Mouse (Mus musculus): ENCODE data around the gene Arl6ip4. TPM values are rescaled to one million over a fixed set of nuclear protein-coding genes. Genes with fewer than 3 reads are reported as not detected.

Arl6ip4 gene
- 51.2 TPM for polyA plus RNA-seq (2014; fragmentation: Illumina TruSeq; extraction: RNeasy Lipid Tissue Mini Kit (QIAGEN cat#74804); ENCODE audit: low read depth, low replicate concordance)

GRCm38 (mm10) chr5:124115990-124116845 is at the start of gene Arl6ip4:
Gene Arl6ip4, plus strand, starts transcription at chr5:124116089.

DNA sequence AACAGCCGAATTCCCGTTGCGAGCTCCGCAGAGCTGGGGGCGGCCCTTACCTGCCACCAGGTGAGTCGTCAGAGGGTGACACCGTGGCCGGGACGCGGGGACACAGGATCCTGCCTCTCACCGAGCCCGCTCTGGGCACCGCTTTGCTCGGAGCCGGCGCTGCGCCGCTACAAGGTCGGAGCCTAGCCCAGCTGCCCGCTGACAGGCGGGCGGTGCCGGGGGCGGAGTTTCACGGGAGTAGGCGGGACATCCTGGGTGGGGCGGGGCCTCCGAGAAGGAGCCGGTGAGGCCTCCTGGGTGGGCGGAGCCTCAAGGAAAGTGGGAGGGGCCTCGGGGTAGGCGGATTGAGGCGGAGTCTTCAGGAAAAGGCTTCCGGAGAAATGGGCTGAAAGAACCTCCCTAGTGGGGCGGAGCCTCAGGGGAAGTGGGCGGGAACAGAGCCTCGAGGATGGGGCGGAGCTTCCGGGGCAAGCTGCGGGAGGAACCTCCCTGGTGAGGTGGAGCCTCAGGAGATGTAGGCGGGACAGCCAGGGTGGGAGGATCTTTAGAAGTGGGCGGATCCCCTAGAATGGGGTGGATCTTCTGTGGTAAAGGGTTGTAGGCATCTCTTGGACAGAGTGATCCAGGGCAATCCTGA is 20.2 kb upstream of the Arl6ip4 start, which contains the start of gene Abcb9:
Gene Abcb9 (minus strand): TSS at position 203 of the 637 bp plus-strand sequence.

GRCm38 (mm10) chr5:124111742-124112497 is 4.0 kb upstream of the Arl6ip4 start, which contains the start of gene Ogfod2:
Gene Ogfod2, plus strand, starts transcription at chr5:124112297.

Other genes with a start within 250 kb of the Arl6ip4 start
- gene Hcar1, start 236.1 kb upstream of the Arl6ip4 start, polyA plus RNA-seq (2014; fragmentation: Illumina TruSeq; extraction: RNeasy Lipid Tissue Mini Kit (QIAGEN cat#74804); ENCODE audit: low read depth, low replicate concordance) = 29.5 TPM
- 59.7 TPM for gene Denr, start 208.9 kb upstream of the Arl6ip4 start, polyA plus RNA-seq (2014; fragmentation: Illumina TruSeq; extraction: RNeasy Lipid Tissue Mini Kit (QIAGEN cat#74804); ENCODE audit: low read depth, low replicate concordance)
- gene Gm43518, start 188.7 kb upstream of the Arl6ip4 start, polyA plus RNA-seq (2014; fragmentation: Illumina TruSeq; extraction: RNeasy Lipid Tissue Mini Kit (QIAGEN cat#74804); ENCODE audit: low read depth, low replicate concordance) = 1.4 TPM
- gene Ccdc62, start 185.4 kb upstream of the Arl6ip4 start, polyA plus RNA-seq (2014; fragmentation: Illumina TruSeq; extraction: RNeasy Lipid Tissue Mini Kit (QIAGEN cat#74804); ENCODE audit: low read depth, low replicate concordance) = 16.7 TPM
- 79.1 TPM for gene Hip1r, start 142.5 kb upstream of the Arl6ip4 start, polyA plus RNA-seq (2014; fragmentation: Illumina TruSeq; extraction: RNeasy Lipid Tissue Mini Kit (QIAGEN cat#74804); ENCODE audit: low read depth, low replicate concordance)
- 35.3 TPM for gene Vps37b, start 83.8 kb upstream of the Arl6ip4 start, polyA plus RNA-seq (2014; fragmentation: Illumina TruSeq; extraction: RNeasy Lipid Tissue Mini Kit (QIAGEN cat#74804); ENCODE audit: low read depth, low replicate concordance)
- 27.6 TPM for gene Abcb9, start 20.3 kb upstream of the Arl6ip4 start, polyA plus RNA-seq (2014; fragmentation: Illumina TruSeq; extraction: RNeasy Lipid Tissue Mini Kit (QIAGEN cat#74804); ENCODE audit: low read depth, low replicate concordance)
- gene Ogfod2, start 3.8 kb upstream of the Arl6ip4 start, polyA plus RNA-seq (2014; fragmentation: Illumina TruSeq; extraction: RNeasy Lipid Tissue Mini Kit (QIAGEN cat#74804); ENCODE audit: low read depth, low replicate concordance) = 32.1 TPM
- gene Pitpnm2, start 133.7 kb downstream of the Arl6ip4 start, polyA plus RNA-seq (2014; fragmentation: Illumina TruSeq; extraction: RNeasy Lipid Tissue Mini Kit (QIAGEN cat#74804); ENCODE audit: low read depth, low replicate concordance) = 24.4 TPM
- 4.0 TPM for gene Mphosph9, start 211.9 kb downstream of the Arl6ip4 start, polyA plus RNA-seq (2014; fragmentation: Illumina TruSeq; extraction: RNeasy Lipid Tissue Mini Kit (QIAGEN cat#74804); ENCODE audit: low read depth, low replicate concordance)
- 14.3 TPM for gene 2810006K23Rik, start 212.0 kb downstream of the Arl6ip4 start, polyA plus RNA-seq (2014; fragmentation: Illumina TruSeq; extraction: RNeasy Lipid Tissue Mini Kit (QIAGEN cat#74804); ENCODE audit: low read depth, low replicate concordance)
- gene Cdk2ap1, start 247.0 kb downstream of the Arl6ip4 start, polyA plus RNA-seq (2014; fragmentation: Illumina TruSeq; extraction: RNeasy Lipid Tissue Mini Kit (QIAGEN cat#74804); ENCODE audit: low read depth, low replicate concordance) = 130 TPM